Mouse (Mus musculus) myocyte (in vitro differentiated cells): ENCODE data around the gene March5.

Source experiments
- E2F4 ChIP-seq: IDR thresholded peaks from one replicate; pipeline ENCODE4 v1.6.1; 2011; ENCODE audit warnings: mild to moderate bottlenecking, control low read depth, moderate library complexity; ENCODE audit not compliant: insufficient read depth
- MAX ChIP-seq: IDR thresholded peaks from one replicate; pipeline ENCODE4 v1.6.1; 2011; ENCODE audit warnings: low read depth, mild to moderate bottlenecking, control low read depth
- POLR2A ChIP-seq: IDR thresholded peaks from one replicate; pipeline ENCODE4 v1.6.1; 2011; ENCODE audit warnings: low read depth, mild to moderate bottlenecking, control low read depth, moderate library complexity; ENCODE audit not compliant: insufficient read length
- SRF ChIP-seq: IDR thresholded peaks from one replicate; pipeline ENCODE4 v1.6.1; 2011; ENCODE audit warnings: low read depth; ENCODE audit not compliant: control insufficient read depth, insufficient read length
- TCF12 ChIP-seq: IDR thresholded peaks from one replicate; pipeline ENCODE4 v1.6.1; 2011; ENCODE audit warnings: mild to moderate bottlenecking, control low read depth; ENCODE audit not compliant: poor library complexity, insufficient read depth, severe bottlenecking
- TCF3 ChIP-seq: IDR thresholded peaks from one replicate; pipeline ENCODE4 v1.6.1; 2011; ENCODE audit warnings: low read depth, control low read depth; ENCODE audit not compliant: insufficient read length

- TF ChIP-seq E2F4 = no peak
- TF ChIP-seq TCF3 = no peak
- no peak for TF ChIP-seq POLR2A
- no peak for TF ChIP-seq MAX
- no peak for TF ChIP-seq SRF
- no peak for TF ChIP-seq TCF12
Observed at GRCm38 (mm10) chr19:37175436-37175805, 31.9 kb upstream of the March5 start.
